Mouse (Mus musculus) Muller cell, postnatal 12 days (primary cell): Measurements from ENCODE around the gene Polr2g.
"Not testable (repeated sequence)": the region's sequence is repeated elsewhere in the genome, so short reads cannot be mapped to it uniquely, and the experiment has no call there.

Experiments used
- DNase-seq: peaks from one replicate; pipeline ENCODE4 v3.0.0-alpha.2; 2015; ENCODE audit errors: inconsistent ontology term

Polr2g gene

GRCm38 (mm10) chr19:8798264-8798946 is at the start of gene Polr2g:
Gene Polr2g, minus strand, starts transcription at chr19:8798577.
- peak; percentile 96 for DNase-seq

- DNase-seq: peak; percentile 68
These were observed 46.2 kb upstream of the Polr2g start for GRCm38 (mm10) chr19:8844371-8845129.

GRCm38 (mm10) chr19:8842961-8843360 is 44.6 kb upstream of the Polr2g start:
- no peak for DNase-seq

GRCm38 (mm10) chr19:8841012-8841411 is 42.6 kb upstream of the Polr2g start:
- no peak for DNase-seq

- peak; percentile 75 for DNase-seq
These were observed 41.8 kb upstream of the Polr2g start for GRCm38 (mm10) chr19:8839908-8840791.

- DNase-seq: no peak
These were observed 40.9 kb upstream of the Polr2g start, which contains the start of gene Gng3 for GRCm38 (mm10) chr19:8839103-8839907. Gene Gng3, minus strand, starts transcription at chr19:8839194.

- no peak for DNase-seq
These were observed 39.8 kb upstream of the Polr2g start for GRCm38 (mm10) chr19:8838041-8838730.

- DNase-seq: peak; percentile 88
These were observed 38.9 kb upstream of the Polr2g start, which contains the start of gene Bscl2 for GRCm38 (mm10) chr19:8837251-8837791. Gene Bscl2, plus strand, starts transcription at chr19:8837467.

GRCm38 (mm10) chr19:8836327-8836726 is 38.0 kb upstream of the Polr2g start:
- not testable (repeated sequence) for DNase-seq

GRCm38 (mm10) chr19:8832971-8833370 is 34.6 kb upstream of the Polr2g start:
- no peak for DNase-seq

- DNase-seq: no peak
These were observed 32.9 kb upstream of the Polr2g start for GRCm38 (mm10) chr19:8831262-8831661.

GRCm38 (mm10) chr19:8830664-8831063 is 32.3 kb upstream of the Polr2g start:
- DNase-seq: no peak

GRCm38 (mm10) chr19:8829660-8830059 is 31.3 kb upstream of the Polr2g start, which contains the start of gene AC129217.1:
Gene AC129217.1, plus strand, starts transcription at chr19:8829773.
- no peak for DNase-seq

GRCm38 (mm10) chr19:8822696-8823095 is 24.3 kb upstream of the Polr2g start:
- no peak for DNase-seq

- DNase-seq: no peak
These were observed 22.8 kb upstream of the Polr2g start for GRCm38 (mm10) chr19:8821146-8821545.

GRCm38 (mm10) chr19:8820424-8820956 is 22.1 kb upstream of the Polr2g start:
- DNase-seq: no peak

GRCm38 (mm10) chr19:8819596-8820423 is 21.4 kb upstream of the Polr2g start, which contains the start of gene Hnrnpul2:
Gene Hnrnpul2, plus strand, starts transcription at chr19:8820010.
- peak; percentile 99 for DNase-seq

GRCm38 (mm10) chr19:8818801-8819595 is 20.6 kb upstream of the Polr2g start, which contains the start of gene Ttc9c:
Gene Ttc9c, minus strand, starts transcription at chr19:8819333.
- DNase-seq: peak; percentile 99
